Mouse (Mus musculus) heart, adult 2 months (tissue): ENCODE results near the gene Gpr68. TPM values are rescaled to one million over a fixed set of nuclear protein-coding genes. Genes with fewer than 3 reads are reported as not detected.

Source experiments
- DNase-seq, 2 experiments: peaks; one replicate each; pipeline ENCODE4 v3.0.0; 2021
- H3K27ac ChIP-seq: fragments of 200-600 bp; 2 replicates; pipeline ENCODE4 v1.8.1; 2022
- H3K27me3 ChIP-seq: fragments of 200-500 bp; 2 replicates; pipeline ENCODE4 v1.6.1; 2012; ENCODE audit warnings: mild to moderate bottlenecking, low read length, inconsistent platforms, mixed read lengths; ENCODE audit not compliant: control insufficient read depth, insufficient read depth
- H3K36me3 ChIP-seq: fragments of 200-500 bp; 2 replicates; pipeline ENCODE4 v1.6.1; 2012; ENCODE audit warnings: low read length, inconsistent platforms; ENCODE audit not compliant: control insufficient read depth, insufficient read depth
- H3K4me1 ChIP-seq: fragments of 200-500 bp; 2 replicates; pipeline ENCODE4 v1.6.1; 2011; ENCODE audit warnings: low read length; ENCODE audit not compliant: control insufficient read depth, insufficient read depth
- H3K4me3 ChIP-seq: fragments of 200-600 bp; 2 replicates; pipeline ENCODE4 v1.8.1; 2022
- H3K79me2 ChIP-seq: fragments of 200-500 bp; replicated peaks from 2 replicates; pipeline ENCODE4 v1.6.1; 2012; ENCODE audit warnings: mild to moderate bottlenecking, inconsistent platforms, low read length, moderate library complexity, mixed read lengths; ENCODE audit not compliant: control insufficient read depth, insufficient read depth
- H3K9ac ChIP-seq: fragments of 200-500 bp; 2 replicates; pipeline ENCODE4 v1.6.1; 2012; ENCODE audit warnings: low read depth, mild to moderate bottlenecking, control low read depth, inconsistent platforms, low read length, mixed read lengths
- CTCF ChIP-seq: fragments of 200-600 bp; IDR thresholded peaks from 2 replicates; pipeline ENCODE4 v1.8.1; 2022; ENCODE audit warnings: antibody characterized with exemption, mild to moderate bottlenecking, moderate library complexity
- EP300 ChIP-seq: fragments of 200-500 bp; IDR thresholded peaks from 2 replicates; pipeline ENCODE4 v1.6.1; 2011; ENCODE audit warnings: low read depth, low read length, control low read depth; ENCODE audit not compliant: insufficient read depth
- POLR2A ChIP-seq: fragments of 200-500 bp; IDR thresholded peaks from 2 replicates; pipeline ENCODE4 v1.6.1; 2011; ENCODE audit warnings: mild to moderate bottlenecking, low read depth, low read length, control low read depth; ENCODE audit not compliant: insufficient read depth
- WGBS: fragments of 180-500 bp; shearing (Covaris S2); methylation state at CpG from one replicate; pipeline ENCODE4 v1.1.7; 2018; 5-methylcytosine and 5-hydroxymethylcytosine counted together
- intact Hi-C: fragments of 180-260 bp; cut with DNase I; formaldehyde crosslinking; loops from one replicate; pipeline ENCODE4 v1.15.1; 2025
- polyA plus RNA-seq: library from polyadenylated mRNA; depleted of rRNA; stranded (reverse); fragments of >200 nt; gene quantifications from 2 replicates; pipeline ENCODE4 v1.2.3, GENCODE M21; 2012
- total RNA-seq, 2 experiments: library from RNA; stranded (reverse); gene quantifications; 2 replicates each; pipeline ENCODE4 v1.2.3; 2021

Gene Gpr68
- total and polyA plus RNA-seq, 3 experiments, result 0.14 to 0.80 (median 0.16) TPM

- no peak overlapping the region for H3K9ac ChIP-seq
- WGBS, result 85% methylated on average over 3 of the region's 3 CpGs
- TF ChIP-seq CTCF (no peak), EP300 (no peak), POLR2A (no peak)
- intact Hi-C loops, result no loop called here
- no peak overlapping the region for H3K27ac ChIP-seq
- no peaks in the 10 kb centered on the region for H3K36me3 ChIP-seq
- no peaks in the 10 kb centered on the region for H3K4me1 ChIP-seq
- no peaks in the 10 kb centered on the region for H3K79me2 ChIP-seq
- H3K4me3 ChIP-seq, result no peak overlapping the region
- H3K27me3 ChIP-seq, result no peaks in the 10 kb centered on the region
- no peak for DNase-seq
Measured at GRCm38 (mm10) chr12:100885585-100885984, 22.4 kb downstream of the Gpr68 start.

GRCm38 (mm10) chr12:100883168-100883567 lies 24.8 kb downstream of the Gpr68 start:
- H3K4me3 ChIP-seq, result no peak overlapping the region
- TF ChIP-seq POLR2A, result no peak
- no peak for TF ChIP-seq EP300
- TF ChIP-seq CTCF, result no peak
- no peaks in the 10 kb centered on the region for H3K79me2 ChIP-seq
- H3K27me3 ChIP-seq, result no peaks in the 10 kb centered on the region
- DNase-seq, result no peak
- intact Hi-C loops, result no loop called here
- 51% methylated on average over 7 of the region's 7 CpGs for WGBS
- no peak overlapping the region for H3K9ac ChIP-seq
- H3K27ac ChIP-seq, result no peak overlapping the region
- no peaks in the 10 kb centered on the region for H3K4me1 ChIP-seq
- no peaks in the 10 kb centered on the region for H3K36me3 ChIP-seq

GRCm38 (mm10) chr12:100878556-100878955 lies 29.4 kb downstream of the Gpr68 start:
- intact Hi-C loops, result no loop called here
- no peaks in the 10 kb centered on the region for H3K4me1 ChIP-seq
- H3K36me3 ChIP-seq, result no peaks in the 10 kb centered on the region
- no peak for TF ChIP-seq CTCF
- no peak for TF ChIP-seq POLR2A
- TF ChIP-seq EP300, result no peak
- no peak overlapping the region for H3K27ac ChIP-seq
- H3K79me2 ChIP-seq, result no peaks in the 10 kb centered on the region
- H3K27me3 ChIP-seq, result no peaks in the 10 kb centered on the region
- WGBS, result 84% methylated on average over 16 of the region's 16 CpGs
- no peak overlapping the region for H3K9ac ChIP-seq
- no peak overlapping the region for H3K4me3 ChIP-seq
- no peak for DNase-seq

GRCm38 (mm10) chr12:100877936-100878335 lies 30.1 kb downstream of the Gpr68 start:
- no peak overlapping the region for H3K9ac ChIP-seq
- H3K4me1 ChIP-seq, result peaks cover 2% of the 10 kb centered on the region
- H3K27me3 ChIP-seq, result no peaks in the 10 kb centered on the region
- H3K4me3 ChIP-seq, result no peak overlapping the region
- H3K36me3 ChIP-seq, result no peaks in the 10 kb centered on the region
- no peak overlapping the region for H3K27ac ChIP-seq
- TF ChIP-seq POLR2A (no peak), CTCF (no peak), EP300 (no peak)
- no peak for DNase-seq
- intact Hi-C loops, result no loop called here
- 80% methylated on average over 6 of the region's 6 CpGs for WGBS
- no peaks in the 10 kb centered on the region for H3K79me2 ChIP-seq

- WGBS, result 66% methylated on average over 6 of the region's 6 CpGs
Measured at GRCm38 (mm10) chr12:100875960-100876359, 32.0 kb downstream of the Gpr68 start.

GRCm38 (mm10) chr12:100875553-100875952 lies 32.4 kb downstream of the Gpr68 start:
- TF ChIP-seq EP300, result no peak
- TF ChIP-seq CTCF, result no peak
- TF ChIP-seq POLR2A, result no peak
- DNase-seq, result no peak
- Histone ChIP-seq H3K27me3 (no peaks in the 10 kb centered on the region), H3K79me2 (no peaks in the 10 kb centered on the region), H3K4me1 (peaks cover 3% of the 10 kb centered on the region), H3K27ac (no peak overlapping the region), H3K4me3 (no peak overlapping the region), H3K9ac (no peak overlapping the region), H3K36me3 (no peaks in the 10 kb centered on the region)
- intact Hi-C loops, result no loop called here
- WGBS, result 53% methylated on average over 3 of the region's 3 CpGs

More at GRCm38 (mm10) chr12:100875960-100876359, 32.0 kb downstream of the Gpr68 start:
- no peak for DNase-seq
- intact Hi-C loops, result no loop called here
- Histone ChIP-seq H3K4me1 (peaks cover 3% of the 10 kb centered on the region), H3K27ac (no peak overlapping the region), H3K4me3 (no peak overlapping the region), H3K27me3 (no peaks in the 10 kb centered on the region), H3K9ac (no peak overlapping the region), H3K36me3 (no peaks in the 10 kb centered on the region), H3K79me2 (no peaks in the 10 kb centered on the region)
- no peak for TF ChIP-seq EP300
